Mouse (Mus musculus) cerebellum, adult 2 months (tissue): ENCODE data around the gene Cdh6.

ENCODE experiments used
- CTCF ChIP-seq: fragments of 200-500 bp; IDR thresholded peaks from 2 replicates; pipeline ENCODE4 v1.5.1; 2011; ENCODE audit warnings: low read depth, mild to moderate bottlenecking, control low read depth, low read length, moderate library complexity, borderline replicate concordance; ENCODE audit not compliant: insufficient read depth
- POLR2A ChIP-seq: fragments of 200-500 bp; IDR thresholded peaks from 2 replicates; pipeline ENCODE4 v1.6.1; 2011; ENCODE audit warnings: low read length, control low read depth, borderline replicate concordance; ENCODE audit not compliant: insufficient read depth

DNA sequence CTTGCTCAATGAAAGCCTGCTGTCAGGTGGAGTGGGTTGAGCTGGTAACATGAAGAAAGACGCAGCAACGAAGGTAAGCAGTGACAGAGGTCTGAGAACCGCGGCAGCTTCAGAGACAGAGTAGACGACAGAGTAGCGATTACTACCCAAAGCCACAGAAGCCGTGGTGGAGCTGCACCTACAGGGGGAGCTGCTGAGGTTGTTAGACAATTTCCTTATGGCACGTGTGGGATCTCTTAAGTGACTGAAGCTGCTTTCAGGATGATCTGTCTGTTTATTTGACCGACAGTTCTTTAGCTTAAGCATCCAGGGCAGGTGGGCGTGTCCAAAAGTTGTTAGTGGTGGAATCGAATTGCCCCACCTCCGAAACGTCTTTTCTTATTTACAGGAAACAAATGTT is 167.5 kb downstream of the Cdh6 start:
- TF ChIP-seq CTCF (no peak), POLR2A (no peak)
